Comparison of ENCODE assay signal across 25 mouse cellular contexts in genomic region chr13:117594494-117595182, GRCm38 (mm10). TPM values are rescaled to one million over a fixed set of nuclear protein-coding genes. Genes with fewer than 3 reads are reported as not detected.
DNase-seq lines count a peak whose midpoint lies in the region; ATAC-seq and TF ChIP-seq lines count a peak whose summit lies in the region.
"Had no signal": no experiment of that assay in that cellular context is flagged by ENCODE, and none has a peak within 500 bp of the region (broad histone marks: within the 10 kb centered on the region; RNA-seq: fewer than 3 reads in every experiment).

No protein-coding gene starts in this region.

- no peaks in the 10 kb centered on the region for H3K27me3 ChIP-seq in intestine, embryonic 14.5 days (replicated peaks; ENCODE audit: control insufficient read depth, insufficient read depth, low read length)
- H3K27me3 ChIP-seq in small intestine, adult 2 months (ENCODE audit: control insufficient read depth, insufficient read depth, low read length): no peaks in the 10 kb centered on the region
- H3K27me3 ChIP-seq: CH12.LX; embryonic facial prominence, embryonic 13.5 days; forebrain, embryonic 13.5 days; heart, embryonic 13.5 days; hindbrain, embryonic 13.5 days; Patski had no signal

- no peak for TF ChIP-seq CTCF in small intestine, adult 2 months (IDR thresholded peaks at IDR 0.05; ENCODE audit: extremely low read depth, insufficient read length, insufficient replicate concordance, low read depth, low read length)

- H3K4me3 ChIP-seq in intestine, embryonic 14.5 days (ENCODE audit: low read depth, low read length): no peak overlapping the region
- H3K4me3 ChIP-seq in small intestine, adult 2 months (ENCODE audit: low read depth, low read length): no peak overlapping the region
- H3K4me3 ChIP-seq: embryonic facial prominence, embryonic 13.5 days; forebrain, embryonic 13.5 days; heart, embryonic 13.5 days; hindbrain, embryonic 13.5 days had no signal

- no peaks in the 10 kb centered on the region for H3K36me3 ChIP-seq in intestine, embryonic 14.5 days (ENCODE audit: control insufficient read depth, insufficient read depth, low read length)
- H3K36me3 ChIP-seq in small intestine, adult 2 months (ENCODE audit: control insufficient read depth, insufficient read depth, low read length): no peaks in the 10 kb centered on the region
- H3K36me3 ChIP-seq: embryonic facial prominence, embryonic 13.5 days; heart, embryonic 13.5 days; hindbrain, embryonic 13.5 days had no signal

- no peak overlapping the region for H3K4me2 ChIP-seq in intestine, embryonic 14.5 days (ENCODE audit: low read length)
- H3K4me2 ChIP-seq: embryonic facial prominence, embryonic 13.5 days; forebrain, embryonic 13.5 days; heart, embryonic 13.5 days; hindbrain, embryonic 13.5 days had no signal

- H3K27ac ChIP-seq in intestine, embryonic 14.5 days (ENCODE audit: low read depth): no peak overlapping the region
- H3K27ac ChIP-seq in small intestine, adult 2 months (ENCODE audit: insufficient read depth, low read depth, low read length): peak overlapping the region; percentile 57; the same call in 1 of the 2 replicates
- H3K27ac ChIP-seq: embryonic facial prominence, embryonic 13.5 days; forebrain, embryonic 13.5 days; heart, embryonic 13.5 days; hindbrain, embryonic 13.5 days; hindbrain, postnatal 0 days had no signal

- no peak overlapping the region for H3K9ac ChIP-seq in intestine, embryonic 14.5 days (ENCODE audit: low read length)
- H3K9ac ChIP-seq: embryonic facial prominence, embryonic 13.5 days; forebrain, embryonic 13.5 days; forebrain, postnatal 0 days; heart, embryonic 13.5 days; hindbrain, embryonic 13.5 days had no signal

- peak; percentile 83 for ATAC-seq in intestine, embryonic 14.5 days (replicated peaks; ENCODE audit: low FRiP score, low TSS enrichment, low read depth)
- ATAC-seq: activated CD4-positive, CD25-positive, alpha-beta regulatory T cell, adult 4 months; forebrain, embryonic 13.5 days; forebrain, postnatal 0 days; hindbrain, postnatal 0 days; Patski had no signal

- WGBS in intestine, embryonic 14.5 days: 65% methylated on average over 10 of the region's 10 CpGs
- WGBS in small intestine, adult 2 months: 32% methylated on average over 10 of the region's 10 CpGs

- no peak for TF ChIP-seq POLR2A in small intestine, adult 2 months (IDR thresholded peaks at IDR 0.05; ENCODE audit: low read depth, low read length)

- no peaks in the 10 kb centered on the region for H3K4me1 ChIP-seq in intestine, embryonic 14.5 days (replicated peaks; ENCODE audit: control insufficient read depth, insufficient read depth, low read length)
- H3K4me1 ChIP-seq in small intestine, adult 2 months (ENCODE audit: control insufficient read depth, insufficient read depth, insufficient read length, low read length): peaks cover 2% of the 10 kb centered on the region; the same call in 1 of the 2 replicates
- H3K4me1 ChIP-seq: embryonic facial prominence, embryonic 13.5 days; forebrain, embryonic 13.5 days; heart, embryonic 13.5 days; hindbrain, embryonic 13.5 days had no signal

- no peaks in the 10 kb centered on the region for H3K9me3 ChIP-seq in intestine, embryonic 14.5 days (ENCODE audit: control insufficient read depth, low read length)
- H3K9me3 ChIP-seq: embryonic facial prominence, embryonic 13.5 days; forebrain, embryonic 13.5 days; heart, embryonic 13.5 days; hindbrain, embryonic 13.5 days had no signal

- peak; percentile 6 for DNase-seq in 3T3-L1 (ENCODE audit: low read depth, low spot score)
- DNase-seq in embryo, embryonic 10.5 days (ENCODE audit: low spot score): peak; percentile 21
- DNase-seq in intestine, embryonic 14.5 days (ENCODE audit: low spot score): no peak
- DNase-seq in lung, postnatal 10 days: no peak
- no peak for DNase-seq in cerebellum, postnatal 36 days
- DNase-seq in adrenal gland, postnatal 10 days: no peak
- DNase-seq: adrenal gland, adult 2 months; cerebellum, adult 11 months; cerebellum, adult 8-10 months; cerebellum, postnatal 25 days; forebrain, postnatal 0 days; gastrocnemius, postnatal 25 days; heart, adult 11 months; heart, postnatal 36 days; kidney, adult 11 months; kidney, adult 9 months had no signal

RNA-seq across cellular contexts. Expression of gene Hcn1, which starts 7.5 kb away (rescaled TPM):
- 0.11 and 0.15 TPM in 2 replicates for polyA plus RNA-seq in intestine, embryonic 14.5 days (2014; fragmentation: Nextera tagmentation; extraction: Ambion mirVana)
- polyA plus RNA-seq in small intestine, adult 2 months (2012; rRNA removed): 0.04 and 0.16 TPM in 2 replicates
- under 1 TPM; 0.09 to 0.18 TPM for total RNA-seq in adrenal gland, postnatal 10 days (2021)
- total RNA-seq: CH12.LX had no signal

Comparison
In these comparisons a context has a peak if more than half of its experiments do, and no peak if none do; other contexts are left out.
1. DNase-seq: peak in 3T3-L1 (single experiment) and embryo, embryonic 10.5 days (single experiment); none in intestine, embryonic 14.5 days (single experiment), lung, postnatal 10 days (single experiment), cerebellum, postnatal 36 days (0 of 2) and adrenal gland, postnatal 10 days (single experiment).